Mouse (Mus musculus) granulocyte monocyte progenitor cell, adult 5-6 weeks (primary cell): ENCODE results near the gene Tmem17. TPM values are rescaled to one million over a fixed set of nuclear protein-coding genes. Genes with fewer than 3 reads are reported as not detected.

Source experiments
- ATAC-seq: replicated peaks from 2 replicates; pipeline ENCODE4 v1.8.0; 2016; ENCODE audit warnings: mild to moderate bottlenecking, moderate TSS enrichment, inconsistent platforms; ENCODE audit not compliant: poor library complexity, severe bottlenecking
- total RNA-seq, 2 experiments: library from RNA; stranded (forward) in 1 of 2; stranded (reverse) in 1 of 2; fragments of 200-712, 200-1000 nt in 1 of 2; fragments of >200 nt in 1 of 2; fragmentation: Nextera tagmentation in 1 of 2; gene quantifications; 2 replicates each; pipeline ENCODE4 v1.2.3; 2014 to 2017

Tmem17 gene
- total RNA-seq (2014; fragmentation: Nextera tagmentation) = 2.7 and 5.1 TPM in 2 replicates
- total RNA-seq (2017) = 3.1 and 4.4 TPM in 2 replicates

DNA sequence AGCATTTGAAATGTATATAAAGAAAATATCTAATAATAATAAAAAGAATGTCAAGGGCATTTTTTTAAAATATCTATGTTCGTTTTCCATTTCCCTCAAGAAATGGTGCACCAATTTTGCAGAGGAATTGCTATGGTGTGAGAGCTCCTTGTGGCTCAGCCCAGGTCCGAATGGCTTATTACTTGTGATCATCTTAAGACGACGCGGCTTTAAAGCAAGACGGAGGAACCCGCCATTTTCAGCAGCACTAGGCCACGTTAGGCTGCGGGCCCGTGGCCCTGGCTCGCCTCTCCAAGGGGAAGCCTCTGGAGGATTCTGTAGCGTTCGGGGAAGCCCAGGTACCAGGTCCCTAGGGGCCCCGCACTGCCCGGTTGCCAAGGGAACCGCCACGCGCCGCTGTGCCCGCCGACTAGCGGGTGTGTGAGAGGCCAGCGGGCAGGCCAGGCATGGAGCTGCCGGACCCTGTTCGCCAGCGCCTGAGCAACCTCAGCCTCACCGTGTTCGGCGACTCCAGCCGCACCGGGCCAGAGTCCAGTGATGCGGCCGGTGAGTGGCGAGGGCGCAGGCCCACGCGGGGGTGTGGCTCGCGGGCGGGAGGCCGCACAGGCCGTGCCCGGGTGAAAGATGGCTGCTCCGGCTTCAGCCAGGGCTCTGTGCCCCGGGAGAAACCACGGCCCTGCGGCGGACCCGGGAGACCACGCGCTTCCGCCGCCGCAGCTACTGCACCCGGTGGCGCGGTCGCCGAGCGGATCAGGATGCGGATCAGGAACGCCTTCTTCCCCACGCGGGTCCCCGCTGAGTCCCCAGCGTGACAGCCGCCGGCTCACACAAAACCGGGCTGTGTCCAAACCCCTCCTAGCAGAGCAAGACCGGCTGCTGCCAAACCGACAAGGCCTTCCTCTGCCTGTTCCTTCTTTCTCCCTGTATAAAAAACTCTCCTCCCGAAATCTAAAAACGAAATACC is at the start of gene Tmem17:
Tmem17 (plus strand) TSS at position 51 of the 964 bp plus-strand sequence.
- ATAC-seq = peak; percentile 95

GRCm38 (mm10) chr11:22479836-22480619 is 31.9 kb upstream of the Tmem17 start:
- ATAC-seq = no peak

DNA sequence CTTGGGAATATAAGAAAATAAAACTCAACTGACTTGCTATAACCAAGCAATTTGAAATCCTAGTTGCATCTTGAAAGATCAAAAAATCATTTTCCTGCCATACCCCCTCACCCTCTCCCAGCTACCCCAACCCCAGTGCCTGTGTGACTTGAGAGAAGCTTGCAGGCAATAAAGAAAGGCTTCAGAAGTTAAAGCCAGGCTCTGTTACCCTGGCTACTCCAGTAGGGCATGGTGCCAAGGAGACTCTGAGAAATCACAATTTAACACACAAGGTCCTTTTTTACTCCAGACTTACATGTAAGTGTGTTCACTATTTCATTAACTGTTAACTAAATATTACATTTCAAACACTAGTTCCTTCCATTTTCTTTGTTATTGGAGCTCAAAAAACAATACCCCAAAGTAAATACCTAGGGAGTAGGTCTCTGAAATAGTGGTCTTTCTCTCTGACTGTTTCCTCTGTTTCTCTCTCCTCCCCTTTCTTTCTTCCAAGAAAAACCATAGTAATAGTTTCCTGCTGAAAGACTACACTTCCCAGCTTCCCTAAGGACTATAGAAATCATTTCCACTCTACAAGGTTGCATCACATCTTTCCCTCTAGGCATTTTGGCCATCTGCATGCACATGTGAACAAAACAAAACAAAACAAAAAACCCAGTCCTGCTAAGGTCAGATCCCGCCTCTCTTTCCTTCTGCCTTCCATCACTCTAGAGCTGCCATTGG is 30.1 kb upstream of the Tmem17 start:
- no peak for ATAC-seq

- ATAC-seq = no peak
Measured at GRCm38 (mm10) chr11:22482362-22482760, 29.5 kb upstream of the Tmem17 start.

GRCm38 (mm10) chr11:22493694-22494319 is 18.1 kb upstream of the Tmem17 start:
- no peak for ATAC-seq

DNA sequence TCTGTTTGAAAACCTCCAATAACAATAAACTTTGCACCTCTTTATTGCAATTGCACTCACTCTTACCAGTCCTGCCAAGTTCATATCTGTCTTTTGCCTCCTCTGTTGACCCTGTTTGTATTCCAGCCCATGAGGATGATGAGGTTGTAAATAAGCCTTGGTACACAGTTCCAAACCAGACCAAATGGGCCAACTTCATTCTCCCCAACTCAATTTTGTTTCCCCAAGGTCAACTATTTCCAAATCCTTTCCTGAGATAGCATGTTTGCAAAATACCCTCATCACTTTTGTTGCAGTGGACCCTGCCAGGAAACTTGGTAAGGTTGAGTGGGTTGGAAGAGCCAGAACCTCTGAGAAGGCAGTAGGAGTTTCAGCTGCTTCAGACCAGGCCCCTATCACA is 16.9 kb upstream of the Tmem17 start:
- ATAC-seq = no peak

GRCm38 (mm10) chr11:22499396-22499795 is 12.5 kb upstream of the Tmem17 start:
- no peak for ATAC-seq

DNA sequence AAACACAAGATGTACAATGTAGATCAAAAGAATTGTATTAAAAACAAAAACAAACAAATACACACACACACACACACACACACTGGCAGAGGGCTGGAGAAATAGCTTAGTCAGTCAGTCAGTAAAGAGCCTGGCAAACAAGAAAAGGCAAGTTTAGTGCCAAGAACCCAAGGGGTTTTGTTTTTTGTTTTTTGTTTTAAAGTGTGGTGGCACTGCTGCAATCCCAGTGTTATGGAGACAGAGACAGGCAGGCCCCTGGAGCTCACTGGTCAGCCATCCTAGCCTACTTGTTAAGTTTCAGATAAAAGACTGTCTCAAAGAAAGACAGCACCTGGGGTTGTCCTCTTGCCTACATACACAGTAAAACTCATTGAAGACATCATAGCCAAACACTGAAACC is 12.0 kb upstream of the Tmem17 start:
- no peak for ATAC-seq

DNA sequence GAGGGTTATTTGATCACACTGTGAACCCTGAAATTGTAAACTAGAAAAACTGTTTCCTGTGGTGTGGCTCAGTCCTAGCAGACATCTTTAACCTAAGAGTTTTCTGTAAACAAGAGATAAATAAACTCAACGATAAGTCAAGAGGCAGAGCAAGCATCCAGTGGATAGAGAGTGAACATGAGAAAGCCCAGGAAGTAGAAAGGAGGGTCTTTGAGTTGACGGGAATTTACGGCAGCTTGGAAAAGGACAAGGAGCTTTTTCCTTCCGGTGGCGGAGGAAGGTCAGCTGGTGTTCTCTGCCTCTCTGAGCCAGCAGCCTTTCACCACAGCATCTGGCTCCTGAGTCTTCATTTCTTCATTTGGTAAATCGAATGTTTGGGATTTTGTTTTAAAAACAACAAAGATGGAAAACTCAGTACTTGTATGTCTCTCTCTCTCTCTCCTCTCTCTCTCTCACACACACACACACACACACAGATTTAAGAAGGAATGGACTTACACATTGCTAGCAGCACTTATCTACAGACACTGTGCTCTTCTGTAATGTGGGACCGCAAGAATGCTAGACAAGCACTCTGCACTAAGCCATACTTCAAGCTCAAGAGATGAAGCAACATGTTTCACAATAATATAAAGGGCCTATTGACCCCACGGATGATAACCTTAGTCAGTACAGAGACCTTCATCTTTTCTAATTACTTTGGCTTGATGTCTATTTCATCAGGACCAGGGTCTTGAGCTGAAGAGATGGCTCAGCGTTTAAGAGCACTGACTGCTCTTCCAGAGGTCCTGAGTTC is 10.9 kb upstream of the Tmem17 start:
- ATAC-seq = no peak

DNA sequence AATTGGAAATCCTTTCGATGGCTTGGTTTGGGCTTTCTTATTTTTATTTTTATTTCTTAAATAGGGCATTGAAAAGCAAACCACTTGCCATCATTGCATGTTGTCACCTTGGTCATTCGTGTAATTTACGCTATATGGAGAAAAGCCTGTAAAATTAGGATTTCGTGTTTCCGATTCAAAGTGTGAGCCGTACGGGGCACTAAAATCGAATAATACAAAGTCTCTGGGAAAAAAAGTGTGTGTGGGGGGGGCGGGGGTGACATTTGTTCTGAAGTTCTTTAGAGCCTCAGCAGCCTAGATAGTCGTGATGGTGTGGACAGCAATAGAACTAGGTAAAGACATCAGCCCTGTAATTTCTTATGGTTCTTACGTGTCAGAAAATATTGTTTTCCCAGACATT is 1.2 kb downstream of the Tmem17 start:
- no peak for ATAC-seq

- peak; percentile 47 for ATAC-seq
Measured at GRCm38 (mm10) chr11:22515061-22515460, 3.2 kb downstream of the Tmem17 start.

GRCm38 (mm10) chr11:22518445-22518844 is 6.6 kb downstream of the Tmem17 start:
- no peak for ATAC-seq

DNA sequence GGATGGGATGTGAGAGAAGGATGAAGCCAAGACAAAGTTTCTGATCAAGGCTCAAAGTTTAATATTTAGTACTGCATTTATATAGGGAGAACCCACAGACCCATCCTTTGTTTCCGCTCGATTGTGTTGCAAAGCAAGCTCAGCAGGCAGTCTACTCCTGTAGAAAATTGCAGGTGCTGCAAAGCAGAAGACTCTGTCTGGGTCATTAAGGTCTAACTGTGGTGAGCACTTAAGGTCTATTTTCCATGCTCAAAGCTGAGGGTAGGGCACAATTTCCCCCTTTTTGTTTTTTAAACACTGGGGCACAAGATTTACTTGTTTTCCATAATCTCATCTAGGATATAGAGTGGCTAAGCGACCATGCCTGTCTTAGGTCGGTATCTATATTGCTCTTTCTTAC is 8.4 kb downstream of the Tmem17 start:
- ATAC-seq = no peak

- no peak for ATAC-seq
Measured at GRCm38 (mm10) chr11:22524606-22525005, 12.7 kb downstream of the Tmem17 start.

DNA sequence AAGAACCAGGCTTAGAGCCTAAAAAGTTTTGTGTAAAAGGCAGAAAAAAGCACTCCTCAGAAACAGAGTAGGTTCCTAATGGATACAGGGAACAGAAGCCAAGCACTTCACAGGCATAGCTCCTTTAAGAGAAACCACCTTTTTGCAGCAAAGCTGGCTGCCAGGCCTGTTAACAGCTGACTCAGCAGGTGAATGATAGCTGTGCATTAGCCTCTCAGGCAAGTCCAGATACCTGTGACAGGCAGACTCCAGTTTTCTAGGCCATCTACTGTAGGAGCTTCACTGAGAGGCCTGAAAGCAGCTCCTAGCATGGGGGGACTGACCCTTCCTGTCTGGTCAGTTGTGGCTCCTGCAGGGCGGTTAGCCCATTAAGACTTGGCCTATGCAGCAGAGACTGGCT is 28.7 kb downstream of the Tmem17 start:
- no peak for ATAC-seq

GRCm38 (mm10) chr11:22560061-22560460 is 48.2 kb downstream of the Tmem17 start:
- no peak for ATAC-seq

- no peak for ATAC-seq
Measured at GRCm38 (mm10) chr11:22560503-22561328, 48.8 kb downstream of the Tmem17 start.

GRCm38 (mm10) chr11:22561329-22561592 is 49.4 kb downstream of the Tmem17 start:
- no peak for ATAC-seq

GRCm38 (mm10) chr11:22563706-22564105 is 51.8 kb downstream of the Tmem17 start:
- no peak for ATAC-seq
